Mouse (Mus musculus) testis, postnatal 14 days (tissue): ENCODE data around the gene Lgals7.
A peak's percentile ranks its signal among the peaks of the same experiment; 100 is the strongest.
"Not testable (repeated sequence)": the region's sequence is repeated elsewhere in the genome, so short reads cannot be mapped to it uniquely, and the experiment has no call there.

ENCODE experiments used
- DNase-seq: peaks from one replicate; pipeline ENCODE4 v3.0.0; 2021; ENCODE audit warnings: low spot score

The Lgals7 gene

DNA sequence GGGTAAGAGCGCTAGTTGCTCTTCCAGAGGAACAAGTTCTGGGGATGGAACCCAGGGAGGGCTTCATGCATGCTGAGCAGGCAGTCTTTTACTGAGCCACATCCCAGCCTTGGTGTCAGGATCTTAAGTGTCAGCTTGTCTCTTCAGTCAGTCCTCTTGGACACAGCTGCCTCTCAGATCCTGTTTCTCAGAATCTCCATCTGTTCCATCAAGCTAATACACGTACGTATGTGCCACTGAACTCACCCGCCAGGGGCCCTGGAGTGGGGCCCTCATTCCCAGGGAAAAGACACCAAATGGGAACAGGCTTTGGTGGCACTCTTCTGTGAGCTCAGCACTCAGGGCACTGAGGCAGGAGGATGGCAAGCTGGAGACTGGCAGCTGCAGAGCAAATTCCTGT, 14.2 kb downstream of the Lgals7 start:
- DNase-seq, result no peak

DNA sequence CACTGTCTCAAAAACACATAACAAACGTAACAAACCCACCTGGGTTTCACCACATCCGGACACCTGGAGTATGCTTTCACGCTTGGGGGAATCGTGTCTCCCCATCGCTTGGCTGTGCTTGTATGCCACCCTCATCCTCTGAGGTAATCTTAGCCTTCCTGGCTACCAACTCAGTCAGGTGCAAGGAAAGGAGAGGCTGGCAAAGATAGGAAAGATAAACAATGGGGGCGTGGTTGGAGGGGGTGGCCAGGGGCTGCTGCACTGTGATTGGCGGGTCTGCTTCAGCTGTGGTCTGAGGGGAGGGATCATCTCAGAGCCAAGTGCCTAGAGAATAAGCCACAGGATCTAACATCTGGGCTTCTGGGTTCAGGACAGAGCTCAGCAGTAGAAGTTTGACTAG, 16.0 kb downstream of the Lgals7 start:
- DNase-seq, result peak; percentile 73

DNA sequence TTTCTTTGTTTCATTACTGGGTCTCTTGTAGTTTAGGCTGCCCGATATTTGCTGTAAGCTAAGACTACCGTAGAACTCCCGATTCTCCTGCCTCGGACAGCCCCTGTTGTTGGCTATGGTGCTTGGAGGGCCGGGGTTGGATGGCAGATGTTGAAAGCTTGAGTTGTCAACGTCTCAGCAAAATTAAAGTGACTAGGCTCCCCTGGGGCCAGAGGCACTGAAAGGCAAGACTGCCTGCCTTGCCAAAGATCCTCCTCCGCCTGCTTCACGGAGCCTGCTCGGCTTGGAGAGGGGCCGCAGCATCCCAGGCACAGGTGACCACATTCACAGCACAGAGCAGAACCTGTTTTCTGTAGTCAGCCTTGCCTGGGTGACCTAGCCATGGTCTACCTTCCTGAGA, 16.9 kb downstream of the Lgals7 start:
- no peak for DNase-seq

GRCm38 (mm10) chr7:28881199-28881598, 17.5 kb downstream of the Lgals7 start, which contains the start of gene Capn12:
Capn12 (plus strand) TSS chr7:28881422.
- DNase-seq, result no peak

DNA sequence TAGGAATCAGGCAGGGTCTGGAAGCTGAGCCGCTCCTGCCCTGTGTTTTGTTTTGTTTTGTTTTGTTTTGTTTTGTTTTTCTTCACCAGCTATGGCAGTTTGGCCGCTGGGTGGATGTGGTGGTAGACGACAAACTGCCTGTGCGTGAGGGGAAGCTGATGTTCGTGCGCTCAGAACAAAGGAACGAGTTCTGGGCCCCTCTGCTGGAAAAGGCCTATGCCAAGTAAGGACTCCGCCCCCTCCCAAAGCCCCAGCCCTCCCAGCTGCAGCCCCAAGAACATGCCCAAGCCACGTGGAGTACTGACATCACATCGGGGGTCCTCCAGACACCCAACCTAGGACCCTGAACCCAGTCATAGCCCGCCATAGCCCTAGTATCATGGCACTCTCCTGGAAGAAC, 19.4 kb downstream of the Lgals7 start:
- no peak for DNase-seq

GRCm38 (mm10) chr7:28883704-28884103, 20.1 kb downstream of the Lgals7 start:
- DNase-seq, result not testable (repeated sequence)

DNA sequence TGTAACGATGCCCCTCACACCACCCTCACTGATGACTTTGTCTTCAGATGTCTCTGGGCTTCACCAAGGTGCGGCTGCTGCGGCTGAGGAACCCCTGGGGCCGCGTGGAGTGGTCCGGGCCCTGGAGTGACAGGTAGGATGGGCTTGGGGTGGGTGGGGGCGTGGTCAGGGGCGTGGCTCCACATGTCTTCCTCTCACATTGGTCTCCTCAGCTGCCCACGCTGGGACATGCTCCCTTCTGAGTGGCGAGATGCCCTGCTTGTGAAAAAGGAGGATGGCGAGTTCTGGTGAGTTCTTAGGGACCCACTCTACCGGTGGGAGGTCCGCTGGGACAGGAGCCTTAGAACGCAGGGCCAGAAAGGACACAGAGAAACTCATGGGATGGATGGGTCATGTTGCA, 22.8 kb downstream of the Lgals7 start:
- no peak for DNase-seq

DNA sequence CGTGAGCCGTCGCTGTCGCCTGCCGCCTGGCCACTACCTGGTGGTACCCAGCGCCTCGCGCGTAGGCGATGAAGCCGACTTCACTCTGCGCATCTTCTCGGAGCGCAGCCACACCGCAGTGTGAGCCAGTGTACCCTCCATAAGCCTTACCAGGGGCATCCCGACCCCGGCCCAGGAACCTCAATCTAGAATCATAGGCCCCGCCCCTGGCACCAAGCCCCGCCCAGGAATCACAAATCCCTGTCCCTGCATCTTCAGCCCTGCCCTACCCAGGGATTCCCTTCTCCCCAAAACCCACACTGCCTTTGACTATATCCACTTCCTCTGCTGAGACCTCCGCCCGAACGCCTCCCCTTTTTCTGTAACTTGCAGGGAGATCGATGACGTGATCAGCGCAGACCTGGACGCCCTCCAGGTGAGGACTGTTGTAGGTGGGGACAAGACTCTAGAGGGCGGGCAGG, 25.1 kb downstream of the Lgals7 start:
- no peak for DNase-seq

- DNase-seq, result no peak
These were observed 28.9 kb downstream of the Lgals7 start for GRCm38 (mm10) chr7:28892601-28893000.

DNA sequence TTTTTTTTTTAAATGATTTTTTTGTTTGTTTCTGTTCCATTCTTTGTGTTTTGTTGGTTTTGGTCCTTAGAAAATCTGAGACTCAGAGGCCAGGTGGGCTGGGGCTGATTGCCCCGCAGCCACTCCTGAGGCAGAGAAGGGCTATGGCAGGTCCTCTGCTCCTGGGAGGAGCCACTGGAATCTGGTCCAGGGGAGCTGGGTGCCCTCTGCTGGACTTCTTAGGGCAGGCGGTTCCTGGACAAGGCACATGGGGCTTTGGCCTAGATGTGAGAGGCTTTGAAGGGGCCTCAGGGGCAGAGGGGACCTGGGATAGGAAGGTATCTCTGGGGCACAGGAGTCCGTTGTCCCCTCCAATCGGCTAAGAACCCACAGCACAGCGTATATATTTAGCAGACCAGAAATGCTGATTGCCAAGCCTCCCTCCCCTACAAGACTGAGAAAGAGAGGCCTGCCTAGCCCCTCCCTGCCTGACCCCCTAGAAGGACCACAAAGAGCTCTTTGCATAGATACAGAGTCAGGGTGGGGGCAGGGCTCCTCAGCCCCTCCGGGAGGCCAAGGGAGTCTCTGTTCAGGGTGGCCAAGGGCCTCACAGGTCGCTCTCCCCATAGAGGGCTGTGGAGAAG, 30.1 kb downstream of the Lgals7 start:
- DNase-seq, result peak; percentile 47

- peak; percentile 84 for DNase-seq
These were observed 31.3 kb downstream of the Lgals7 start for GRCm38 (mm10) chr7:28894942-28895341.

- DNase-seq, result no peak
These were observed 34.0 kb downstream of the Lgals7 start for GRCm38 (mm10) chr7:28897661-28898060.

DNA sequence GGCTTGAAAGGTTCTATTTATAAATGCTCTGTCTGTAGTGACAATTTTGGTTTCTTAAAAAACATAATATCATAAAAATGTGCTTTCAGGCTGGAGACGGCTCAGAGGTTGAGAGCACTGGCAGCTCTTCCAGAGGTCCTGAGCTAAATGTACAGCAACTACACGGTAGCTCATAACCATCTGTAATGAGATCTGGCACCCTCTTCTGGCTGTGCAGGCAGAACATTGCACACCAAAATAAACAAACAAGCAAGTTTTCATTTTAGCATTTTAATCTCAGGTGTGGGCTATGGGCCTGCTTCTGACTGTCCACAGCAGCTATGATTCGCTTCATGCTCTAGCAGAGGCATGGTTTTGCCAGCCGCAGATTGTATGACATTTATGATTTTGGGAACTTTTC, 36.3 kb downstream of the Lgals7 start:
- DNase-seq, result no peak

DNA sequence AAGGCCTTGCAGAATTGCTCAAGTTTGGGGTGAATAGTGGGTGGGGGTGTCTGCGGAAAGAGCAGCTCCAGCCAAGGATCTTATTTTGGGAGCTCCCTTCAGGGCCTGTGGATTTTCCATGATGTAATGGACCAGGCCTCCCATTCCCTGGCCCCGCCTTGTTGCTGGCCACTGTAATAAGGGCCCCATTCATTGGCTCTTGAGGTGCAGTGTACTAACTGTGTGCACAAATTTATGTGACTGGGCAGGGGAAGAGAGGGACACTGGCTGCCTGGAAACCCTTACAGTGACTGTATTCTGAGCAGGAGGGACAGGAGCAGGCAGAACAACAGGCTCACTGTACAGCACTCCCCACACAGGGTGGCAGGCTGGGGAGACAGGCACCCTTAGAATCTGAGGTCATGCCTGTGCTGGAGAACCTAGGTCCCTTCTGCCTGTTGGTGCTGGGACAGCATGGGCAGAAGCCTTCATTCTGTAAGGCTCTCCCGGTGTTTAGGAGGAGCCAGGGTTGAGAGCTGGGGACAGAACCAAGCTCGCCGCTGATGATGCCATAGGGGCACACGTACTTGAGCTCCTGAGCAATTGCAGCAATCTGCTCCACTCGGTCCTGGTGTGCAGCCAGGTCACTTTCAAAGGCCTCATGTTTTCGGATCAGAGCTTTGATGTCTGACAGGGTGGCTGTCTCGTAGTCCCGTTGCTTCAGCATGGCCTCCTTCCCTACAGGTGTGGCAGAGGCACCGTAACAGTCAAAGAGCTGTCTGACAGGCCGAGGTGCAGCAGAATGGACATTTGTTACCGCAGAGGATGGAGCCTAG, 37.9 kb downstream of the Lgals7 start:
- DNase-seq, result no peak

DNA sequence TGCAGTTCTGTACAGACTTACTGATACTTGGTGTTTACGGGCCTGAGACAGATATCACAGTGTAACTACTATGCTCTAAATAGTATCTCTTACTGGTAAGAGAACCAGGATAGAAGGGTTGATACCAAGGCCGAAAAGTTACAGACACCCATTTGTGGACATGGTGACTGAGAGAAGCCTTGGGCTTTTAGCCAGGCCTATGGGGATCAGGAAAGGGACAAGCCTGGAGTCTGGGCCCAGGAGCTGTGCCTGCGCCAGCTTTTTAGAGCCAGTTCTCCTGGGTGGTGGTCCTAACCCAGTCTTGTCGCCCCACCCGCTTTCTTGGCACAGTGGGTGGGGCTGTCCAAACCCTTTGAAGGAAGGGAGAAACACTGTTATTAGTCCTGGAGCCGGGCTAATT, 38.5 kb downstream of the Lgals7 start:
- DNase-seq, result no peak

DNA sequence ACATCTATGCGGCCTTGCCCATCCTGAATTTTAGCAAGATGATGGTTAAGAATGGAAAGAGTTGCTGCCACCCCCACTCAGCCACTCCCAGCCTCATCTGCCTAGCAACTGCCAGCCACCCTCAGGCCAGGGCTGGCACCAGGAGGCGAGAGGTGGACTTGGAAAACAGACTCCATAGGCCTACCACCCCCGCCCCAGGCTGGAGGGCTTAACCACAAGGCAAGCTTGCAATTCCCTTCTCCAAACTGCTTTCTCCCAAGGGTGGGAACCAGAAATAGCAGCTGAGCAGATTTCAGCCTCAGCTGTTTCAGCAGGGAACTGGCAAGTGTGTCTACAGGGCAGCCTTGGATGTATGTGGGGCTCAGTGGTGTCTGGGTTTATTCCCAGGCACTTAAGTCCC, 39.2 kb downstream of the Lgals7 start:
- DNase-seq, result no peak

GRCm38 (mm10) chr7:28903778-28904177, 40.1 kb downstream of the Lgals7 start:
- no peak for DNase-seq

GRCm38 (mm10) chr7:28907195-28907594, 43.5 kb downstream of the Lgals7 start:
- no peak for DNase-seq

DNA sequence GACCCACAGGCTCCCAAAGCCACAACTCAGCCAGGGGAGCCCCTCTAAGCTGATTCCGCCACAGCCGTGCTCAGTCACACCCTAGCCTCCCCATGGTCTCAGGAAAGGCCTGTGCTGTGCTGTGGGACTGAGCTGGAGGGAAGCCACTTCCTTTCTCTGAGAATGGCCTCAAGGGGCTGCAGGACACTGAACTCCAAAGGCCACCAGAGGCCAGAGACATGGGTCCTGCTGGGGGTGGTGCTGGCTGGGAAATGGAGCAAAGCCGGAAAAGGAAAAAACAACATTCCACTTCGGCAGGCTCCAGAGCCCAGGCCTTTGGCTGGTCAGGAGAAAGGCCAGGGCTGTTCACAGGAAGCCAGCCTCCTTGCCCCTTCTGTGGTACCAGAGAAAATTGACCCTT, 48.0 kb downstream of the Lgals7 start:
- DNase-seq, result no peak

DNA sequence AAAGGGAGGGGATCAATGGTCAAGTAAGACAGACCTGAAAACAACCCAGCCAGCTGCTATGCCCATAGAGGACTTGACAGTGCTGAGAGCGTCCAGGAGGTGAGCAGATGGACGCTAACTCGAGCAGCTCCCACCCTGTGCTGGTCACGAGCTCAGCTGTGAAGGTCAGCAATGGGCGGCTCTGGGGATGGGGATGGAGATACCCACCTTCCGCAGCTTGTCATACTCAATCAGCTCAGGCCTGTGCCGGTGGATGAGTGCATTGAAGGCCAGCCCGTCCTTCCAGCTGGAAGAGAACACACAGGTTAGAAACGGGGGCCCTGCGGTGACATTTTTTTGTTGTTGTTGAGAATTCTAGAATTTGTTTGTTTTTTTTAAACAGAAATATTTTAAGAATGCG, 49.5 kb downstream of the Lgals7 start:
- DNase-seq, result no peak
